Mouse (Mus musculus) lung, adult 18-20 months (tissue): ENCODE measurements around the gene Tmprss15.

Source experiments
- DNase-seq, 2 experiments: peaks; one replicate each; pipeline ENCODE4 v3.0.0; 2022; ENCODE audit warnings: mixed read lengths in 2 of 2

Tmprss15 gene

DNA sequence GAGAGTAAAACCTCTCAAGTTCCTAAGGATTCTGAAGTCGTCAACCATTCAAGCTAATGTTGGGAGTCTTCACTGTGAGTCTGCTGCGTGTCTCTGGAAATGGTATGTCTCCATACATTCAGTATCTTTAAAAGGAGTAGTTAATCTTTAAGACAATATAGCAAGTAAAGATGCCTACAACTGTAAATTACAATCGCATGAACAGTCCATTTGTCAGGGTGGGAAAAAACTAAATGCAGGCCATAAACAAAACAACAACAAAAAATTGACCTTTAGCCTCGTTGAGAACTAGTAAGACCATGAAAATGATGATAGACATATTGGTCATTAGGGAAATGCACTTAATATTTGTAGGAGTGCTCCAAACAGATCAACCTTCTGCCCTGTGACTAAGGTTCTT lies at the start of gene Tmprss15:
TSS of gene Tmprss15 (minus strand) at position 101 of the 400 bp plus-strand sequence.
- DNase-seq: no peak

GRCm38 (mm10) chr16:79114879-79115278 lies 24.0 kb upstream of the Tmprss15 start:
- no peak for DNase-seq

DNA sequence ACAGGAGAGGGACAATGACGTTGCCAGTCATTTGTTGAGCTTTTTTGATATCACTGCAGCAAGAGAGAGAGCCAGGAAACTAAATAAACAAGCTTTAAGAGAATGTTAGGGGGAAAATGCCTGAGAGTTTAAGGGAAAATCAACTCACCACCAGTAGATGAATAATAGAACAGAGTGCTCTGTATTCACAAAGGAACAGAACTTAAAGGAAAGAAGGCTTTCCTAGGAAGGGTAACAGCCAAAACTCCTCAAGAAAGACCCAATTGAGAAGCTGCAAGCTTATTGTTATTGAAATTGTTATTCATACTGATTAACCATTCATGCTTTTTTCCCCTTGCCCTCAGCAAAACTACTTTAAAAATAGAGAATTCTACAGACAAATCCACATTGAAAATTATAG lies 18.6 kb upstream of the Tmprss15 start:
- no peak for DNase-seq

DNA sequence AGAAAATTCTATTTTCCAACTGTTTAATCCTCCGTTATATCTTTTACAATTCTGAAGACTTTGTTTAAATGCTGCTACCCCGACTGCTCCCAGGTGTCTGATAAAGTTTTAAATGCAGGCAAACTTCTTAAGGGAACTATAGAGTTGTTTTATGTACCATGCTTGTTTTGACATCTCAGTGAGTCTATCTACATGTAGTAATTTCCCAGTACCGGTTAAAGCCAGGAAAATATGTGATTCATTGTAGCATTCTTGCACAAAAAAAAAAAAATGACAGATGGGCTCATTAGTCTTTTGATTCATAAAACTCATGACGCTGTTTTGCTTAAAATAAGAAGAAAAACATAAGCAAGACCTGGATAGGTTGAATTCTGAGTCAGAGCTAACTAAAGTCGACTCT lies 18.1 kb upstream of the Tmprss15 start:
- DNase-seq: no peak

DNA sequence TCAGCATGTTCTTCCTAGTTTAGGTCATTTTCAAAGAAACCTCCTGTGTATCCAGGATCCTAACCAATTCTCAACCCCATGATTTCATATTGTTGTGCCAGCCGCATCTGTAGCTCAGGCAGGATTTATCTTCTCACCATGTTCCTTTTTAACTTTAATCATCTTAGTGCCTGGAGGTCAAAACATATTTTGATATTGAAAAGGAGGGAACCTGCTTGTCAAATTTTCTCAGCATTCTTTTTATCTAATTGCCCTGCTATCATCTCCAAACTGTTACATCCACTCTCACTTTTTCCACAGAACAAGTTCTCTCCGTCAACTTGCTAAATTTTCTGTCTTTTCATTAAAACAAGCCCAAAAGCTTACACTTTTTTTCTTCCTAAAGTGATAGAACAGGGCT lies 9.4 kb upstream of the Tmprss15 start:
- DNase-seq: no peak

DNA sequence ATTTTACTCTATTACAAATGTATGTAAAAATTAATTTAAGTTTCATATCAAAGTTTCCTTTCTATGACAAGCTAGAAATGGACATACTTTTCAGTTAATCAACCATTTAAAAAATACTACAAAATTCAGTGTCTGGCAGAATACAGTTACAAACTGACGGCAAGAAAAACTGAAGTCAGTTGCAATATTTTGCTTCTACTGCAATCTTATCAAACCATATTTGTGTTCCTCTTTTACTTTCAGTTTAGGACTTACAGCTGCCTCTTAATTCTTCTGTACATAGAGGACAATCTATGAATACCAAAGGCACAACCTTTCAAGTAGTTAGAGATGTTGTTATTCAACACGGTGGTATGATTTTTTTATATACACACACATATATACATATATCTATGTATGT lies 7.4 kb upstream of the Tmprss15 start:
- DNase-seq: no peak

GRCm38 (mm10) chr16:79086550-79086949 lies 4.3 kb downstream of the Tmprss15 start:
- no peak for DNase-seq

DNA sequence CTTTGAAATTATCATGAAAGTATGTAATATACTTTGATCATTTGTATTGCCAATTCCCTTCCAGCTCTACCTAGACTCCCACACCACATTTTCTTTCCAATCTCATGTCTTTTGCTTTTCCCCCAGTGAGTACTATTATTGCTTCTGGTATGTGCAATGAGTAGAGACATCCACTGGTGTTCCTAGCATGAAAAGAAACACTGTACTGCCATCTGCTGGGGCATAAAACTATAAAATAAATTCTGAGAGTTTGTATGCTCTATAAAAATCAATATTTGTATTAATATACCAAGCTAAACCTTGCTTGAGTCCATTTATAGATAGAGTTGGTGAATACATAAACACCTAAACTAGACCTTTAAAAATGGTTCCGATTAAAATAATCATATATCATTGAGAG lies 27.0 kb downstream of the Tmprss15 start:
- DNase-seq: no peak

- DNase-seq: peak in 1 of 2 experiments; percentile 0
These were observed 31.9 kb downstream of the Tmprss15 start for GRCm38 (mm10) chr16:79058775-79059558.

GRCm38 (mm10) chr16:79032593-79032992 lies 58.3 kb downstream of the Tmprss15 start:
- no peak for DNase-seq

GRCm38 (mm10) chr16:79002812-79003211 lies 88.1 kb downstream of the Tmprss15 start:
- DNase-seq: no peak

GRCm38 (mm10) chr16:79001679-79002078 lies 89.2 kb downstream of the Tmprss15 start:
- no peak for DNase-seq

GRCm38 (mm10) chr16:78976384-78976783 lies 114.5 kb downstream of the Tmprss15 start:
- no peak for DNase-seq

GRCm38 (mm10) chr16:78974099-78974498 lies 116.8 kb downstream of the Tmprss15 start:
- DNase-seq: no peak

DNA sequence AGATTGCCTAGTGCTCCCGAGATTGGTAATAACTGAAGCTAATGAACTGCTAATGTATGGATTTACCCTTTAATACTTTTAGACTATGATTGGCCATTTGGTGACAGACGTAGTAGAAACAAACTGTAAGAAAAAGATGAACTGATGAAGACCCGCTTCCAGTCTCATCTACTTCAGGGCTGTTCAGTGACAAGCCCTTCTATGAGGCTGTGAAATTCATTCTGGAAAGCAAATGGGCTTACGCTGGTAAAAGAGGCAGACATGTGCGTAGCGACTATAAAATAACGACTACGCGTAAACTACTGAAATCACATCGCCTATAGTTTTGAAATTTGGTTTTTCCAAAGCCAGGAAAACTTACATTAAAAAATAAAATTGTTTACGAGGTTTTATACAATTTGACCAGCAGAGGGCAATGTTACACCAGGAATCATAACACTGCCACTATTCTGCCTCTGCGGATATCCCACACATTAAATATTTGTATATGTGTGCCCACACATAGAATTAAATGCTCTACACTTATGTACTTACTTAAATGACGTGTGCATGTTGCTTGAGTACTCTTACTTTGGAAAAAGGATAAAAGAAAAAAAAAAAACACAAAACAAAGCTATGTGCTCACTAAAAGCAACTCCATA lies 121.7 kb downstream of the Tmprss15 start:
- DNase-seq: no peak

DNA sequence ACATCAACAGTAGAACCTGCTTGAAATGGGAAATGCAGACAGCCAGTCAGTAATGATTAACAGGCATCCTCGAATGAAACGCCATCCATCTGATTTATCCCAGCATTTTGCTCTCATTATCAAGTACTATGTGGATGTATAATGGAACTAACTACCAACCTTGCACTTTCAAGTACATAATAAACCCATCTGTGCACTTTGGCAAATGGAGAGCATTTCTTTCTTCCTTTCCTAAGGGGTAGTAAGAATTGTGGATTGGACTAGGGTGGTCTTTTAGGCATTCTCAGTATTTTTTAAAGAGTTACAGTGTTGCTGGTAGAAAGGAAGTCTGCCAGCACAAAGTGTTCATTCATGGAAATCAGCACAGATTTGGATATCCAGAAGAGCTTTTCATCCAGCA lies 133.5 kb downstream of the Tmprss15 start:
- DNase-seq: no peak

DNA sequence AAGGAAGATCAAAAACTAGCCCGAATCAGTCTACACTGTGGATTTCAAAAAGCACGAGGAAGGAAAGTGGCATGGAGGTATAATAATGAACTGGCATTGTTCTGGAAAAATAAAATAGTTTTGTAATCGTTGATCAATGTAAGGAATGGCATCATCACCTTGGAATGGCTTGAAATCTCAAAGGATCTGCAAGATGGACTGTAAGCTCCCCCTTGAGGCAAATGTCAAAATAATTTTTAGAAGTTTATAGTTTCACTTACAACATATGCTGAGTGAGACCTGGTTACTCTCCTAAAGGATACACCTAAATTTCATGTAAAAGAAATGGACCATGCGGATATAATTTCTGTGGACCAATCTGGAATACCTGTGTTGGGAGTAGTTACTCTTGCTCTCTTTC lies 140.5 kb downstream of the Tmprss15 start:
- DNase-seq: no peak

GRCm38 (mm10) chr16:78937755-78938154 lies 153.1 kb downstream of the Tmprss15 start:
- no peak for DNase-seq

DNA sequence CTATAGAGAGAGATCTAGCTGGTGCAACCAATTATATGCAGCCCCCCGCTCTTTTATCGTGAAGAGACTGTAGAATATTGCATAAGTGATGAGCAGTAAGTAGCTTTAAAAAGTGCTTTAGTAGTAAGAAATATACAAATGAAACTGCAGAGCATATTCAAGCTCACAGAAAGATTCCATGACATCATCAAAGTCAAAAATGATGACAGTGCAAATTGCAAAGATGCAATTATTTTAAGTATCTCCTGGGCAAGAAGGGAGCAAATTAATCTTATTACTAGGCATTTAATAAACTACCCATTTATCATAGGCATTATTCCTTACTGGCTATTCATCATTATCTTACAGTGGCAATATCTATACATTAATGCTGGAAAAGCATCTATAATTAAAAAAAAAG lies 156.6 kb downstream of the Tmprss15 start:
- DNase-seq: no peak

DNA sequence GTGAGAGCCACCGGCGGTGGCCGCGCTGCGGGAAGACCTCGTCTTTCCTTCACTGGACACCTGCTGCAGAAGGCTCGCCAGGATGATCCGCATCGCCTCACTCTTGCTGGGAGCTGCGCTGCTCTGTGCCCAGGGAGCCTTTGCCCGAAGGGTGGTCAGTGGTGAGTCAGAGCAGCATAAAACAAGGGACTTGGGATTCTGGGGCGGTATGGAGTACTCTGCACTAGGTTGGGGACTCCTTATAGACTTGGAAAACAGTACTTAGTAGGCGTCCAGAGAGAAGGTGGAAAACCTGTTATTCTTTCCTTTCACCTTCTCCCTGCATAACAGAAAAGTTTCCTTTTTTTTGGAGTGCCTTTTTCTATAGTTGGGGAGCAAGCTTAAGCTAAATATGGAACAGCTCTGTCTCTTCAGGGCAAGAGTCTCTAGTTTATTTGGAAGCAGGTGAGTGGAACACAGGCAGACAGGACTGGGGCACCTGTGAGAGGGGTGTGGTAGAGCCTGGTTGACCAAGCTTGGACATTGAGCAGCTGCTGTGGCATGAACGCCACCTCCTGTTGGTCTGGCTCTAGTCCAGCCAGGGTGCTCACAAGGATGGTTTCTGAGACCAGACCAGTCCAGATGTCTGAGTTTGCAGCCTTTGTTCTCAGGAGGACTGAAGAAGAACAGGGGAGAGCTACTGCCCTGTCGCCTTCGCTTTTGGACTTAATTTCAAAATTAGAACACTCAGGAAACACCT lies 159.4 kb downstream of the Tmprss15 start:
- DNase-seq: no peak

DNA sequence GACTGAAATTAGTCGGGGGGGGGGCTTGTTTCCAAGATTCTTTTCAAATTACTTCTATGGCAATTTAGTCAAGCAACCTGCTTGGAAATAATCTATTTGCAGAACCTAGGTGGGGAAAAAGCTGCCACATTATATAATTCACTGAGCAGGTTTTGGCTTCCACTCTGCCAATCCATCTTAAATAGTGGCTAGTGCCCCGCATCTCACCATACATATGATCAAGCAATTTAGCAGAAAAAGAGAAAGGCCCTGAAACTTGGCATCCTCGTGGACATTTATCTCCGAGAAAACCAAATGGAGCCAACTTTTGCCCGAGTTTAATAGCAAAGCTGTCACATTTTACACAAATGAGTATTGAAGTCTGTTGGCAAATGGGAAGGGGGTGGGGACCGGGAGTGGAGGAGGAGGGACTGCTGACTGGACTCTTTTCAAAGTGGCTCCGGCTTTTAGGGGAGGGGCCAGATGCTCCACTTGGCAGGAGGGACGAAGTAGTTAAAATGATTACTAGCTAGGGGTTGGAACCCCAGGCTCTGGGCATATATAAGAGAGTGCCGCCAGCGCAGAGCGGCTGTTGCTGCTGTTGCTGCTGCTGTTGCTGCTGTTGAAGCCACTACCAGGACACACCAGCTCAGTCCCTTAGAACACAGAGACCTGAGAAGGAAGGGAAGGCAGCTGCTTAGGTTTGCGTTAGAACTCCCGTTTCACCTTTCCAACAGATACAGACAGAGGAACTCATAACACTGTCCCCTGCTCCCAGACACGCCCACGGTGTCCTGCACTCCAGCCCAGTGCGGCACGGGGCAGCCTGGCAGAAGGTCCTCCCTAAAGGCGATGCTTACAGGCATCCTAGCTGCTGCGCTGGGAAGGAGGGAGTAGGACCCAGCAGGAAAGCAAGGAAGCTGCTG lies 160.3 kb downstream of the Tmprss15 start, which contains the start of gene Chodl:
TSS of gene Chodl (plus strand) at position 567 of the 905 bp plus-strand sequence.
- no peak for DNase-seq

GRCm38 (mm10) chr16:78922644-78923043 lies 168.3 kb downstream of the Tmprss15 start:
- DNase-seq: no peak
